Mouse (Mus musculus): ENCODE results near the gene Eps8l3. TPM values are rescaled to one million over a fixed set of nuclear protein-coding genes. Genes with fewer than 3 reads are reported as not detected.
"Not testable (repeated sequence)": the region's sequence is repeated elsewhere in the genome, so short reads cannot be mapped to it uniquely, and the experiment has no call there.

Eps8l3 gene
- total RNA-seq, 2 experiments from 2014 or later = not detected

DNA sequence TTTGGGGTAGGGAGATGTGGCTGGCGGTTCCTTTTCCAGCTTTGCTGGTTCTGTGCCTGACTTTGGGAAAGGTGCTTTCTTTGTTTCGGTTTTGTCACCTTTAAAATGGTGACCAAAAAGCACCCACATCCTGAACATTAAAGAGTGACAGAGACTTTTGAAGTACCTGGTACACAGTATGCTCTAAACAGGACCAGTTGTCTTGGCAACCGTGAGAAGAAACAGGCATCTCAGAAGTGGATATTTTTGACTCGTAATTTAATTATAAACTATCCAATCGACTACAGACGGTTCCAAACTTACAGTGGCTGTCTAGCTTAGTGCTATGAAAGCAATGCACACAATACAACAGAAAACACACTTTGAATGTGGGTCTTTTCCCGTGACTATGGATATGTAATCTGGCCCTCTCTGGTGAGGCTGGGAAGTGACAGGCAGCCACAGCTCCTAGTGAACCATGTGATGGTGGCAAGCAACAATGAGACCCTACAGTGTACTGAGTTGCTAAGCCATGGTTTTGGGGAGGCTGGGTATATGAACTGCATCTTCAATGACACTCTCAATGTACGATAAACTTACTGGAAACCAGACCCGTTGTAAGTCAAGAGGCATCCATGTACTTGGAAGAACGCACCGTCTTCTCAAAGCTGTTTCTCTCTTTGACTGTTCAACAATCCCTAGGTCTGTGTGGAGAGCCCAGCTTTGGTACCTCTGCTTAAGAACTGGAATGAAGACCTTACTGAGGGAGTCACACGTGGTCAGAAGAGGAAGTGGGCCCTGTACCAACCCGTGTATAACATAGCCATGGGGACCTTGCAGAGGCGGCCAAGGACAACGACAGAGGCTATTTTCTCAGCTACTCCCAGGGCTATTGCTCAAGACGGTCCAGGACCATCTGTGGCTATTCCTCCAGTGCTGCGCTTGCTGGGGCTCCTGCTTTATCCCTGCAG, 23.5 kb upstream of the Eps8l3 start:
- DNase-seq (ENCODE audit: low spot score in 2 of 2) = peak in 1 of 2 experiments; percentile 24

DNA sequence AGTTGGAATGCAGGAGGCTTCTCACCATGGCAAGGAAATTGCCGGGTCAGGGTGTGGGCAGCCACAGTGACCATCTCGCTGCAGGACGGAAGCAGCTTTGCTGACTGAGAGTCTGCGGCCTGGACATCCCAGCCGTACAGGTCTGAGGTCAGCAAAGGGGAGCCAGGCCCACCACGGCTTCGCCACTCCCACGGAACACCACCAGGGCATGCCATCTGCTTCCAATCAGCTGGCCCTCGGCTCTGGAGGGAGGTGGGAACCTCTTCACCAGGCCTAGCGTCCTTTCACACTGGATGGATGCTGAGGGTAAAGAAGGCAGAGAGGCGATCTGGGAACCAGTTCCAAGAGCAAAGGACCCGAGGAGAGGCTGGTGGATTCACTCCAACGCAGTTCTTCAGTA, 21.7 kb upstream of the Eps8l3 start:
- DNase-seq (ENCODE audit: low spot score in 2 of 2) = no peak

DNA sequence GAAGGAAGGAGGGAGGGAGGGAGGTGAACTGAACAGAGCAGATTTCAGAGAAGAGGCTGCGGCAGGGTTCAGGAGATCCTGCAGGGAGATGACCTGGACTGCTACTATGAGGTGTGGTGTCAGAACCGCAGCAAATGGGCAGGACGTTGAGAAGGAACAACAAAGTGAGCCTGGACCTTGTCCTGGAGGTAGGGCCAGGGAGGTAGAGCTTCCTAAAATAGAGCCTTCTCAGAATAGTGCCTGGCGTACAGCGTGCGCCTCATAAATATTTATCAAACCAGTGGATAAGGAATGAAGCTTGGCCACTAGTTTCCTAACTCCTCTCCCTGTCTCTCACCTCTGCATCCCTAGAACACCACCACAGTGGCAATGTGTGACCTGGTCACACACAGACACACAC, 19.4 kb upstream of the Eps8l3 start:
- no peak for DNase-seq (ENCODE audit: low spot score in 2 of 2)

DNA sequence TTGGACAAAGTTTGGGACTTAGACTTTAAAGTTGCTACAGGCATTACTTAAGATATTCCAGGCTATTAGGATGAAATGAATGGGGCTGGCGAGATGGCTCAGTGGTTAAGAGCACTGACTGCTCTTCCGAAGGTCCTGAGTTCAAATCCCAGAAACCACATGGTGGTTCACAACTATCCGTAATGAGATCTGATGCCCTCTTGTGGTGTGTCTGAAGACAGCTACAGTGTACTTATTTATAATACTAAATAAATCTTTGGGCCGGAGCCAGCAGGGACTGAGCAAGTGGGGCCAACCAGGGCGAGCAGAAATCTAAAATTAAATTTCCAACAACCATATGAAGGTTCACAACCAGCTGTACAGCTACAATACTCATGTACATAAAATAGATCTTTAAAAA, 15.5 kb upstream of the Eps8l3 start:
- DNase-seq (ENCODE audit: low spot score in 2 of 2) = not testable (repeated sequence)

DNA sequence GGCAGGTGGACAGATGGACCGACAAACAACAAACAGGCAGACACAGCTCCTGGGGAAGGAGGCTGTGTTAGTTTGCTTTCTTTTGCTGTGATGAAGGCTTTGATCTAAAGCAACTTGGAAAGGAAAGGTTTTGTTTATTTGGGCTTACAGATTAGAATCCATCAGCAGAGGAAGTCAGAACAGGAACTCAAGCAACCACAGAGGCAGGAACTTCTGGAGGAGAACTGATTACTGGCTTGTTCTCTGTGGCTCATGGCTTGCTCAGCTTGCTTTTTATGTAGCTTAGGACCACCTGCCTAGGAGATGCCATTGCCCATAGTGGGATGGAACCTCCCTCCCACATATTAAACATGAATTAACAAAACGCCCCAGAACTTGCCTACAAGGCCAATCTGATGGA, 14.6 kb upstream of the Eps8l3 start:
- DNase-seq (ENCODE audit: low spot score in 2 of 2) = no peak

DNA sequence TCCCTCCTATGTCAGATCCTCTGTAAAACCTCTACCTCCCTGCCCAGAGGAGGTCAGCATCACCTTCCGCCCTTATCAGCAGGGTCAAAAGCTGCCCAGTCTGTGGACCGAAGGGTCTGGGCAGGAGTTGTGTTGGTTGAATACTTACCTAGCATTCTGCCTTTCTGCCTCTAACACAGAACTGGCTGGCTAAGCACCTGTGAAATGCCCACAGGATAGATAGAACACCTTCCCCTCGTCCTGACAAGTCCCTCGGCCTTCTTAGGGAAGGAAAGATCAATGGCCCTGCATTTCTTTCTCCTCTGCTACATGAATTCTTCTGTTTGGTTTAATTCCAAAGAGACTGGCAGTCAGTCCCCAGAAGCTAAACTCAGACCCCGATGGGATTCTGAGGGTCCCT, 13.6 kb upstream of the Eps8l3 start:
- DNase-seq (ENCODE audit: low spot score in 2 of 2) = no peak

DNA sequence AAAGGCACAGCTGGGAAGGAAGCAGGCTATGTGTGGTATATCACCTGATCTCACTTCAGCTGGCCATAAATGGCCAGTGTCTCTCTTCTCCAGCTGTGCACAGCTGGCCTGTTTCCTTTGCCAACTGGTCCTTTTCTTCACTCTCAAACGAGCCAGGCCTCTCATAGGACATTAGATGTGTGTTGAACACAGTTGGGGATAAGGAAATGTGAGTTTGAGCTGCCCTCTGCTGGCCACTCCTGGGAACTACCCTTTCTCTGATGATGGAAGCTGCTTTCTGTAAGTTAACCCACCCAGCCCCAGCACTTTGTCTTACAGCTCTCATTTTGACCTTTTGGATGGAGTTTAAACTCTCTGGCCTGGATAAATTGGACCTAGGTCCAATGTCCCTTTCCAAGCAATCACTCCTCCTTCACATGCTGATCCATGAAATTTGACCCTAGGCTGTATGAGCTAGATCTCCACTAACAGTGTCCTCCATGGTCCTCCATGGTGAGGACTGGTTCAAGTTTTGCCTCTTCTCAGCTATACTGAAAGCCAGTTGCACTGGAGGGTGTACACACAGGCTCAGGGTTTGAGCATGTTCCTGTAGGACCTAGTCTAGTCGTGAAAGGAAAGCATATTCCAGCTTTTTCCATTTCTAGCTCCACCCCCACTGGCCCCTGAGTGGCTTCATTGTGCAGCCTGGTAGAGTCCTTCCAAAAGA, 13.0 kb upstream of the Eps8l3 start:
- DNase-seq (ENCODE audit: low spot score in 2 of 2) = peak; percentile 84 to 97

DNA sequence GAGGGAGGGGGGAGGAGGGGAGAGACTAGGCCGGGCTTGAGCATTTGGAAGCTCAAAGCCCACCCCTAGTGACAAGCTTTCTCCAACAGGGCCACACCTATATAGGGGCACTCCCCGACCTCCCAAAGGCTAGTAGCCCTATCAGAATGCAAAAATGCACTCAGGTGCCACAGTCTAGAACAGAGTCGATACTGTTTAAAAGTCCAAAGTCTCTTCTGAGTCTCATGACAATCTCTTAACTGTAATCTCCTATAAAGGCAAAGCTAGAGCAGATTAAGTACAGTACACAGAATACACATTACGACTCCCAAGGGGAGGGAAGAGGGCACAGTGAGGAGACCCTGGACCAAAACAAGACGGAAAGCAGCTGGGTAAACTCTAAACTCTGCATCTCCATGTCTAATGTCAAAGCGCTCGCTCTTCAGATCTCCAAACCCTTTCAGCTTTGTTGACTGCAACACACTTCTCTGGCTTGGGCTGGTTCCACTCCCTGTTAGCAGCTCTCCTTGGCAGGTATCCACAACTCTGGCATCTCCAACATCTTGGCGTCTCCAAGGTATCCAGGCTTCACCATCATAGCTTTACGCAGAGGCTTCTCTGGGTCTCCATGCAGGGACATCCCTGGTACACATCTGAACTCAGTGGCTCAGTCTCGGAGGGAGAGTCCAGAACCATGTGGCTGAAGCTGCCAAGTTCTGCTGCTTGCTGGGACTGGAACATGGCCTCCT, 11.5 kb upstream of the Eps8l3 start:
- no peak for DNase-seq (ENCODE audit: low spot score in 2 of 2)

DNA sequence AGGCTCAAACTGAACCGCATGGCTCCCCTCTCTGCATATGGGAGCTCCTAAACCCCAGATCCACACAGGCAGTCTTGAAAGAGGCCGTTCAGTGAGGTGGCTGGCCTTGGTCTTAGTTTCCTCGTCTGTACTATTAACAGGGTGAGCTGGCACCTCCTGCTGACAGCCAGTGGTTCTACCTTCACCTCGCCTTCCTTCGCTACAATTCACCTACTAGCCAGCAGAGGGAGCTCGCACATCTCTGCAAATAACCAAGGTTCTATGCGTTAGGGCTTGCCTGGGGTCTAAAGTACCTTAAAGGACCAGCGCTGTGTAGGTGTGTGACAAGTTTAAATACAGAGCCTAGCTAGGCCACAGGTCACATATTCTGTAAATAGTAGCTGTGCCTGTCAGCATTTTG, 9.9 kb upstream of the Eps8l3 start:
- peak; percentile 78 to 97 for DNase-seq (ENCODE audit: low spot score in 2 of 2)

DNA sequence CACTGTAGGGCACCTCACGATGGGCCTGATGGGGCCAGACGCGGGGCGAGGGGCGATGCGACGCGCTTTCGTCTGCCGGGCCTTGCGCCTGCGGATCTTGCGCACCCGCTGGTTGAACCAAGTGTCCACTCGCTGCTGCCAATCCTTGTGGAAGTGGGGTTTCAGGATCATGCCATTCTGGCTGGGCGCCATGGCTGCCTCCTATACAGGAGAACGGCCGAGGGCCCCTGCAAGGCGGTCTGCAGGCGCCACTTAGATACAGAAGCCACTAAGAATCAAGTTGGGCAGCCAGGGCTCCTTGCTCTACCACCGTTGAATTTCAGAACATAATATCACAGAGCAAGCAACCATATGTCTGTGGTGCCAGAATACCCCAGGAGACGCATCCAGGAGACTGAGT, 8.6 kb upstream of the Eps8l3 start:
- DNase-seq (ENCODE audit: low spot score in 2 of 2) = no peak

DNA sequence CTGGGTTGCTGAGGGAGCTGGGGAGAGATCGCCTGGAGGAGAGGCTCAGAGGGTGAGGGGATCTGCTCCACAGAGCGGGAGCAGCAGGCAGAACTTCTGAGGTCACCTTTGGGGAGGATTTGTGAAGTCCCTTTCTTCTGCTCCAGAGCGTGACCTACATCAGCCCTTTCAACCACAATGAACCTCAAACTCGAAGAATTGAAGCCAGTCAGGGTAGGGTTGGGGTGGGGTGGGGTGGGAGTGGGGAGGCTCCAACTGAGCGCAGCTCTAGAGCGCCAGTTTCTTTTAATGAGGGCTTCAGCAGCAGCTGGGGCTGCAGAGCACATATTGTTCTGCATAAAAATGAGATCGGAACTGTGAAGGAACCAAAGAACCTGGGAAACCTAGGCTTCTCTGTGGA, 7.9 kb upstream of the Eps8l3 start:
- peak in 1 of 2 experiments; percentile 67 for DNase-seq (ENCODE audit: low spot score in 2 of 2)

DNA sequence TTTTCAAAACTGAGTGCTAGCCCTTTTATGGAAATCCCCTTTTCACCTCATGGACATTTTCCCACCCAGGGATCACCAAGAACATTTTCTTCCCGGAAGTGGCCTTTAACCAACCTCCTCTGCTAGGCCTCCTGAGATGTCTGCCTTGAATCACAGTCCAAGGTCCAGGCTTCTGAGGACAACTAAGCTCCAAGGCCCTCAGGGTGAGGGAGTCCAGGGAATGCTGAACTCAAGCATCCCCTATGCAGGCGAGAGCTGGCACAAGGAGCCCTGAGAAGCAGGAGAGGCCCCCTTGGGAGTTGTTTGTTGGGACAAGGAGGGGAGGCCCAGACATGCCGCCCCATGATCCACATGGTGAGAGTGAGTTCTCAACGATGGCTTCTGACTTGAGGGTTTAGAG, 7.1 kb upstream of the Eps8l3 start:
- no peak for DNase-seq (ENCODE audit: low spot score in 2 of 2)

DNA sequence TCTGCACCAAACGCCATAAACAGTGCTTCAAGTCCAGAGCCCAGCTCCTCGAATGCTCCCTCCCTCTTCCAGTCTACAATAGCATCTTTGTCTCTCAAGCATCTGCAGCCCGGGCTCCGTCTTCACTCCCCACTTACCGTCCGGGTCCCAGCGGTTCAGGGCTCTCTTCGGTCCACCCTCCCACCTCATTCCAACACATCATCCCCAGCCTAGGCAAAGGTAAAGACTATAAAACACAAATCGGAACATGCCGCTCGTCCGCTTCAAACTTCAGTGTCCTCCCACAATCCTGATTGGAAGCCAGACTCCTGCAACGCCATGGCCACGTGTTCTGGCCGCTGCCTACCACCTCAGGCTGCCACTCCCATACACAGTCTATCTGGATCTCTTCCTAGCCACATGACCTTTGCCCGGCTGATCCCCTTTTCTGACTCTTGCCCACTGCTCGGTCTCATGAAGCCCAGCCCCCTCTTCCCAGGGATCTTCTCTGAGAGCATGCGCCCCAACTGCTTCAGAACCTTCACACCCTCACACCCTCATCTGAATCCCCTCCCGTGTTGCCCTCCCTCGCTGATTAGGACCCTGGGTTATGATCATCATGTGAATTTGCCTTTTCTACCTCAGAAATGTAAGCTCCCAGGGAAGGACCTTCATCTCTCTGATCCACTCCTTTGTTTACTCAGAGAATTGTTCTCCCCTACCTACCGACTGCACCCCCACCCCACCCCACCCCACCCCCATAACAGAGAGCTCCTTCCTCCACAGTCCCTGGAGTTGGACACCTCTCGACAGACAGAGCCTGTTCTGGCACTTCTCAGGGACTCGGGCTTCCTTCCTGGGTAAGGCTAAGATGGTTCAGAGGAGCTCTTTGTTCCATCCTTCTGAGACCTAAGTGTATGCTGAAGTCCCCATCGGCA, 3.4 kb upstream of the Eps8l3 start:
- DNase-seq (ENCODE audit: low spot score in 2 of 2) = no peak

DNA sequence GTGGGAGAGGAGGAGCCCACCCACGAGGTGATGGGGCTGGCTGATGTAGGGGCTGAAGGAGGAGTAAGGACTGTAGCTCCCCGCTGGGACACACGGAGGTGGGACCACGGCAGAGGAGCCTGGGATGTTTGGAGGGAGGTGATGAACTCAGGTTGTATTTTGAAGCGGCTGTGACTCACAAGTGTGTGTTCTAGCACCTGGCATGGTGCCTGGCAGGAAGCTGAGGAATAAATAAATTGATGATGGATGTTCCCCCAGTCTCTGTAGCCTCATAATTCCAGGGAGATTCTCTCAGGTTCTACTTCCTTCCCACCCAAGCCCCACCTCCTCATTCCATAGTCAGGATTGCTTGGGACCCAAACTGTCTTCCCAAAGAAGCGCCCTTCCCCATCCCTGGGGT, 1.8 kb upstream of the Eps8l3 start:
- no peak for DNase-seq (ENCODE audit: low spot score in 2 of 2)

DNA sequence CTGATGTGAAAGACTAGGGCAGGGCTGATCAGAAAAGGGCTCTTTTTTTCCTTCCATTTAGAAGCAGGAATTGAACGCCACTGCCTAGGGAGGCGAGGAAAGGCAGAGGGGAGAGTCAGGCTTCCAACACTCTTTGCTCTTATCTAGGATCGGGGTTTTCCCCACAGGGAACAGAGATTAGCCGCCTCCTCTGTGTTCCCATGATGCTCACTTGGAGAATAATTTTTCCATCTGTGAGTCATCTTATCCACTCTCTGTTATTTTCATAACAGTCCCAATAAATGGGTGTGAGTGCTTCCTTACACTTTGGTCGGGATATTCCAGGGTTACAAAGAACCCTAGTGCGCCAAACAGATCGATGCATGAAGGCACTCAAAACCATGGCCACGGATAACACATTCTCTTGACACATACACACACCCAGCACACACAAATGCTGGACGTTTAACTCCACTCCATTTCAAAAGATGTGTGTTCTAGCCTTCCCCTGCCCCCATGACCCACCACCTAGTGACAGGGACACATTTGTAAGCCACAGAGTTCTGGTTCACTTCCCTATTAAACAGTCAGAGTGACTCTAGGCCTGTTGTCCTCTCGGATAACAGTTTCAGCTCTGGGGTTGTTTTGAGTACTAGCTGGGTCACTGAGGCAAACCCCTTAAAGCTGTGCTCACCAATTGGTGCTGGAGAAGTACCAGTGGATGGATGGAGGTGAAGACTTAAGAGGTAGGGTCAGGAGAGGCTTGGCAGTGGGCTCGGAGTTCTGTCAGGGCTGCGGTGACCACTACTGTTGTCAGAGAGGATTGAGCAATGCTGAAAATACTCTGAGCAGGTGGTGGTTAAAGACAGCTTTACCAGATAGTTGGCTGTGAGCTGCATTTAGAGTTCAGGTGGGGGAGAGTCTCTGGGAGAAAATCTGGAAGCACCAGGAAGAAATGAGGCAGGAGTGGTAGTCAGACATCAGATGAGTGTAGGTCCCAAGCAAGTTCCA, 1.0 kb downstream of the Eps8l3 start:
- DNase-seq (ENCODE audit: low spot score in 2 of 2) = peak in 1 of 2 experiments; percentile 64

DNA sequence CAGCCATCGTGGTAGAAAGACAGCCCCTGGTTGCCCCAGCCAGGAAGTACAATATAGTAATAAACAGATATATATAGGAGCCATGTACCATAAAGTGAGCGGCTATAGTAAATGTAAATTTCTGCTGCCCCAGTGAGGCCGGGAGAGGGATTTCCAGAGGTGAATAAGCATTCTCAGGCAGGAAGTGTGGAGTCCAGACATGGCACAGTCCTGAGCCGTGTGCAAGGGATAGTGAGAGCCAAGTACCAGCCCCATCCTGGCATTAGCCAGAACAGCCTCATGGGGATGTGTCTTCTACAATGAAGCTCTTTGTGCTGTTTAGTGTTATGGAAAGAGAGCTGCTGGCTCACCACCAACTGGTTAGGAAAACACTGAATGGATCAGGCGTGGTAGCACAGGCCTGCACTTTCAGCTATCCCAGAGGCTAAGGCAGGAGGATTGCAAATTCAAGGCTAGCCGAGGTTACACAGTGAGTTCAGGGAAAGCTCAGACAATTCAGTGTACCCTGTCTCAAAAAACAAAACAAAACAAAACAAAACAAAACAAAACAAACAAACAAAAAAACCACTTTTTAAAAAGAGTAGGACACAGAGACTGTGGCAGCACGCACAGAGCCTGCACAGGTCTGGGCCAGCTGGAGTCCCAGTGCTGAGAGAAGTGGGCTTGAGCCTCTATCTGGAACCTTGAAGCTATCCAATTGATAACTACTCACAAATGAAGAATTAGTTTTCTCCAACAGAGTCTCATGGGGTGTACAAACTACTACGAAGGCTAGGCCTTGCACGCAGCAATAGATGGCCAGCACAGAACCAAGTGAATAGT, 10.9 kb downstream of the Eps8l3 start:
- DNase-seq (ENCODE audit: low spot score in 2 of 2) = peak; percentile 58 to 87

DNA sequence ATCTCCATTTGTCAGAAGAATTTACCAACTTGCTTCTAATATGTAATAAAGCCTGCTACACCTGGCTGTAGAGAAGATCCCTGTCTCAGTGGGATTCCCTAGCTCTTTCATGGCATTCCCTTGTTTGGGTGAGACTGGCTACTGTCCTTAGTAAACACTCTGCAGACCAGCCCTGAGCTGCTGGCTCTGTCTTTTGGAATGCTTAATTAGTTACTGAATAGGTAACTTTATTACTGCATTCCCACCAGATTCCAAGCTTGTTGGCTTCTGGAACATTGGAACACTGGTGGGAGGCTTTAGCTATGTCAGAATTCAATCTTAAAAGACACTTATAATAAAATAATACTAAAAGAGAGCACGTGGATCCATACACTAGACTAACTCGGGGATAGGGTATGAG, 12.2 kb downstream of the Eps8l3 start:
- DNase-seq (ENCODE audit: low spot score in 2 of 2) = not testable (repeated sequence)

DNA sequence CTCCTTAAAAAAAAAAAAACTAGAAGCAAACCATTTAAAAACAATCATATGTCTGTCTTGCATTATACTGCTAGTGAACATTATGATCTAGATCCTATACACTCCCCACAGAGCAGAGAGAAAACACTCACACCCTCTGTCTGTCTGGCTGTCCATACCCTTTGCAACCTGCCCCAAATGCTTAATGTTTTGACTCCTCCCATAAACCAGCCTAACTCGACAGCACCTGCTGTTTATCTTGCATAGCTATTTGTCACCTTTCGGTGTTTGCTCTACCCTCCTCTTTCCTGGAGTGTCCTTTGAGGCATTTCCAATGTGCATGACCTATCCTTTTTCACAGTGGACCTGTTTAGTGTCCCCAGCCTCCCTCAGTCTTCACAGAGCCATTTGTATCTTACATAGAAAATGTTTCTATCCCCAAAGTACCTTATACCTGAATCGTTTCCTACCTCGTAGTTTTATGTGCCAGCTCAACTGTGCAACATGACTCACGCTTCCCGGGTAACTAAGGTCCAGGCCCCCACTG, 18.2 kb downstream of the Eps8l3 start:
- DNase-seq (ENCODE audit: low spot score in 2 of 2) = no peak

Measured in layer of hippocampus, adult 18-20 months (tissue).